Mouse (Mus musculus) adrenal gland, adult 8-10 months (tissue): Measurements from ENCODE around the gene Rpl26. TPM values are rescaled to one million over a fixed set of nuclear protein-coding genes. Genes with fewer than 3 reads are reported as not detected.
"Not testable (repeated sequence)": the region's sequence is repeated elsewhere in the genome, so short reads cannot be mapped to it uniquely, and the experiment has no call there.

Experiments
- DNase-seq: peaks from one replicate; pipeline ENCODE4 v3.0.0; 2022
- total RNA-seq, 4 experiments: library from RNA; stranded (reverse); gene quantifications; 2 replicates each; pipeline ENCODE4 v1.2.4; 2022

Gene Rpl26
- total RNA-seq, 4 experiments from 2014 or later, result 1,214 to 1,402 (median 1,307) TPM

DNA sequence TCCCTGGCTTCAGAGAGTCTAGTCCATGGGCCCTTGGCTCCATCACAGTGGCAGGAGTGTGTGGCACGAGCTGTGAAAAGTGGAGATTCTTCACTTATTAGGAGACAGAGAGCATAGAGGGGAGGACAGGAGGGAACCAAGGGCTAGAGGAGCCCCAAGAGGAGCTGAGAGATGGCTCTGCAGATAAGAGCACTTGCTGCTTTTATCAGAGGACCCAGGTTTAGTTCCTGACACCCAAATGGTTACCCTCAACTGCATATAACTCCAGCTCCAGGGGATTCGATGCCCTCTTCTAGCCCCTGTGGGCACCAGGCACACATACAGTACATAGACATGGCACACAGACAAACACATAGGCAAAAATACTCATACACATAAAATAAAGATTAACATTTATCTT, 23.4 kb downstream of the Rpl26 start:
- no peak for DNase-seq

DNA sequence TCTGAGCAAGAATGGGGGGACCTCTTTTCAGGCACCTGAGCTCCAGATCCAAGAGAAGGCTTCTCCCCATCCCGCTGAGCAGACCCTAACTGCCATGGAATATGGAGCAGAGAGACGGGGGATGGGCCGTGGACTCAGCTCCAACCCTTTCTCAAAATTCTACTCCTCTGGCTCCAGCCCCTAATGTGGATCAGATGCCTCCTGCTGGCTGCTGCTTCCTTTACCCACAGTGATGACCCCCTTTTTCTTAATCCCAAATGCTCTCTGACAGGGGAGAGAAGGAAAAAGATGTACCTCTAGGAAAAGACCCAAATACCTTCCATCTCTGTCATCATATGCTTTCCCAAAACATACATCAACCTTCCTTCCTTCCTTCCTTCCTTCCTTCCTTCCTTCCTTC, 25.6 kb downstream of the Rpl26 start, which contains the start of gene Odf4:
Odf4 (minus strand) TSS at position 101 of the 400 bp plus-strand sequence.
- no peak for DNase-seq

- no peak for DNase-seq
Observed at GRCm38 (mm10) chr11:68929947-68930346, 28.6 kb downstream of the Rpl26 start.

DNA sequence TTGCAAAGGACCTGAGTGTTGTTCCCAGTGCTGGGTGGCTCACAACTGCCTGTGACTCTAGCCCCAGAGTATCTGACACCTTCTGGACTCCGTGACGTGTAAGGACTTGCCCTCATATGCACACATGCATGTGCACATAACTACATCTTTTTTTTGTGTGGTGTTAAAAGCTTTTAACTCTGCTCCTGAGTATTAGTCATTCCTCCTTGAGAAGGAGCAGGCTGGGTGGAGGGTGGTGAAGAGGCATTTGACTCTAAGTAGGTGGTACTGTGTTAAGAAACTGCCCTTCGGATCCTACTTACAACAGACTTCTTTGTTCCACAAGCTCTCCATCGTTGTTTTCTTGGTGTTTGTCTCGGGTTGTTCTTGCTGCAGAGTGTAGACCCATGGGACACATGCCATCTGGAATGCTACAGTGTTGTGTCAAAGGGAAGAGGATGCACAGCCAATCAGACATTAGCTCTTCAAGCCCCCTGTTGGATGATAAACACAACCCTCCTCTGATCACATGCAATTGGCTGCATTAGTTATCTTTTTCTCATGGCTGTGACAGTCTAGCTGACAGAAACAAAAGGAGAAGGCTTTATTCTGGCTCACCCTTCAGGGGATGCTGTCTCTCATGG, 32.6 kb downstream of the Rpl26 start:
- no peak for DNase-seq

GRCm38 (mm10) chr11:68936951-68937350, 35.6 kb downstream of the Rpl26 start:
- not testable (repeated sequence) for DNase-seq

DNA sequence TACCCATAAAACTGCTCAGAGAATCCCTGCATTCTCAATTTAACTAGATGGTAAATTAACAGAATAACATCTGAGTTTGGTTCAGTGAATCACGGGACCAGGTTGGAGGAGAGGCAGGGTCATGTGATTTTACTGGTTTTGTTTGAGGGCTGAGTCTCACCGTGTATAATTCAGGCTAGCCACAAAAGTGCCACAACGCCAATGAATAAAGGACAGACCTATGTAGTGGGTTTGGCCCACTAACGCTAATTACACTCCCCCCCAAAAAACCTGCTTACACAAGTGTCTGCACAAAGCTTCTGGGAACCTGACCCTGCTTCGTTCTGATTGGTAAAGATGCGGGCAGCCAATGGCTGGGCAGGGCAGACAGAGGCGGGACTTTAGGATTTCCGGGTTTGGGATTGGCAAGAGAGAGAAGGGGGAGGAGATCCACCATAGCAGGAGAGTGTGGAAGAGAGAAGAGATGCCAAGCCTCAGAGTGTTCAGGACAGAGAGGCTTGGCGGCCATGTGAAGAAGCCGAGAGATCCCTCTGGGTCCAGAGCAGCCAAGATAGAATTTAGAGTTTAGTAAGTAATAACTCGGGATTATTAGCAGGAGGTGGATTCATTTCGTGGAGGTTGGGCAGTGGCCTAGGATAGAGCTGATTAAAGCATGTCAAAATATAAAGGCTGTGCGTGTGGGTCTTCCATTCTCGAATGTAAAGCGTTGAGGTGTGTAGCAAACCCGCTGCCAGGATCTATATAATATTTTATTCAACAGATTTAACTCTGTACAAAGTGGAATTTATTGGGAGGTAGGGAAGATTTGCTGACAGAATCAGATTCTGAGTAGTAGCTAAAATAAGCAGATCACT, 38.3 kb downstream of the Rpl26 start:
- peak; percentile 87 for DNase-seq

- no peak for DNase-seq
Observed at GRCm38 (mm10) chr11:68940516-68940915, 39.1 kb downstream of the Rpl26 start.

- no peak for DNase-seq
Observed at GRCm38 (mm10) chr11:68942731-68943130, 41.3 kb downstream of the Rpl26 start.

DNA sequence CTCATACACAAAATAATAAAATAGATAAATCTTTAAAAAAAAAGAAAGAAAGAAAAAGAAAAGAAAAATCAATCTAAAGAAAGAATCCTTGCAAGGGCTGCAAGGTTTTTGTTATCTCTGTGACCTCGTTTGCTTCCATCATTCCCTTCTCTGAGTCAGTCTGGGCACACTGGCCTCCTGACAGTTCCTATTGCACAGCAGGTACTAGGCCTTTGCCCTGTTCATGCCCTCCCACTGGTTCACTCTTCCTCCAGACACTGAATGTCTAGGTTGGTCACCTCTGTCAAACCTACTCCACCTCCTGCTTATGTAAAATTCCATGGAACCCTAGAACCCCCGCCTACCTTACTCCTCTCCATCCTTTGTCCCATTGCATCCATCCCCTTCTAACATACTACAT, 43.9 kb downstream of the Rpl26 start:
- no peak for DNase-seq

GRCm38 (mm10) chr11:68946001-68946400, 44.6 kb downstream of the Rpl26 start:
- no peak for DNase-seq

GRCm38 (mm10) chr11:68946806-68947440, 45.5 kb downstream of the Rpl26 start:
- DNase-seq, result no peak

DNA sequence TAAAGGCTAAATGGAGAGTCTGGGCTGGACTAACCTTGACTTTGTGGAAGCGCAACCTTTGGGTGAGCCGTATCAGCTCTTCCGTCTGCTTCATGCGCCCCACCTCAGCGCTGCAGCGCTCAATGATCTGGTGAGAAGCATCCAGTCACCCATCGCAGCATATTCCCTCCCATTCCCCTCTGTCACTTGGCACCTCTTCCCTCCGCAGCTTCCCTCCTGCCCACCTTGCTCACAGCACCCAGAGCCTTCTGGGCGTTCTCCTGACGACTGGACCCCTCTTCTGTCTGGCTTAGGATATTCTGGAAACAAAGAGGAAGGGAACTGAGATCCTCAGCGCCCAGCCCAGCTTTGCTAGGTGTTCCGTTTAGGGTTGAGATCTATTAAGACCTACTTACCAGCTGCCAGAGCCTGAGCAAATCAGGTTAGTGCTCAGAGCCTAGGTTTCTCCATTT, 46.2 kb downstream of the Rpl26 start:
- no peak for DNase-seq

DNA sequence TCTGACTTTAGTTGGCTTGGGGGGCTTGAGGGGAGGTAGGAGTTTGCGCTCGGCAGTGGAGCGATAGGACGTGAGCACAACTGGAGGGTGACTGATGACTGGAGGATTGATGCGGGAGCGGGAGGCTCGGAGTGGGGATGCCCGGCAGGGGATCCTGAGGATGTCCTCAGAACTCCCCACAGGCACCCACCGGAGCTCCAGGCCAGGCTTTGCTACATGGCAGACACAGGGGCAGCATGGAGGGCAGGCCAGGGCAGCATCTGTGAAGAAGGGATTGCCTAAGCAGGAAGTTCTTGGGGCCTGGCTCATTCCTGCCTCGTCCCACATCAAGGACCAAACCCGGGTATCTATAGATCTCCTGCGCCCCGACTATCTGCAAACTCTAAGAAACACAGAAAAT, 52.5 kb downstream of the Rpl26 start:
- no peak for DNase-seq

GRCm38 (mm10) chr11:68954408-68954807, 53.0 kb downstream of the Rpl26 start:
- DNase-seq, result no peak

GRCm38 (mm10) chr11:68955473-68955872, 54.1 kb downstream of the Rpl26 start:
- no peak for DNase-seq

DNA sequence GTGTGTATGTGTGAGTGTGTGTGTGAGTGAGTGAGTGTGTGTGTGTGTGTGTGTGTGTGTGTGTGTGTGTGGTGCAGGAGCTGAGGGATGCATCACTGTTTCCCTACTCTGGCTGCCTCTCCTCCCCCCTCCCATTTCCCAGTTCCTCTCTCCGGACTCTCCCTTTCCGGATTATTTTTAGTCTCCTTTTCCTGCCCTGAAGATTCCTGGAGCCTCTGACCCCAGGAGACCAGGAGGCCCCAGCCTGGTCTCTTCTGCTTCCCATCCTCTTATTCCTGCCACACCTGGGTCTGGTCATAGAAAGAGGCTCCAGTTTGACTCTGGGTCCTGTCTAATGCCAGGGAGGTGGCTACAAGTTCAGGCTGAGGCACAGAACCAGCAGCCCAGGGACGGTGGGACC, 54.7 kb downstream of the Rpl26 start:
- DNase-seq, result no peak

Other genes with a start within 250 kb of the Rpl26 start
- 10 to 100 TPM; 42.2 to 60.3 (median 49.1) TPM for gene Myh10, start 210.0 kb upstream of the Rpl26 start, total RNA-seq
- 10 to 100 TPM; 59.5 to 79.4 (median 68.0) TPM for gene Ndel1, start 29.7 kb upstream of the Rpl26 start, total RNA-seq
- under 1 TPM in 3 of 4 experiments, not detected in 1; 0.08 to 0.21 (median 0.09) TPM for gene Rnf222, start 13.0 kb upstream of the Rpl26 start, total RNA-seq
- 1 to 10 TPM in 1 of 4 experiments, under 1 TPM in 2, not detected in 1; 0.35 to 1.7 (median 0.78) TPM for gene Odf4, start 25.5 kb downstream of the Rpl26 start, total RNA-seq
- 10 to 100 TPM; 15.5 to 32.7 (median 24.5) TPM for gene Arhgef15, start 55.9 kb downstream of the Rpl26 start, total RNA-seq
- gene Slc25a35, start 66.5 kb downstream of the Rpl26 start, total RNA-seq, result 10 to 100 TPM; 14.7 to 35.0 (median 28.1) TPM
- gene Rangrf, start 73.6 kb downstream of the Rpl26 start, total RNA-seq, result 10 to 100 TPM; 21.0 to 27.9 (median 23.6) TPM
- gene Pfas, start 106.9 kb downstream of the Rpl26 start, total RNA-seq, result 10 to 100 TPM; 33.9 to 48.4 (median 40.5) TPM
- gene Ctc1, start 114.3 kb downstream of the Rpl26 start, total RNA-seq, result 10 to 100 TPM; 30.7 to 46.1 (median 39.2) TPM
- gene Aurkb, start 144.1 kb downstream of the Rpl26 start, total RNA-seq, result 1 to 10 TPM; 1.7 to 2.9 (median 2.3) TPM
- 10 to 100 TPM; 29.8 to 33.9 (median 31.5) TPM for gene Borcs6, start 158.1 kb downstream of the Rpl26 start, total RNA-seq
- 10 to 100 TPM; 13.1 to 28.3 (median 19.4) TPM for gene Tmem107, start 169.2 kb downstream of the Rpl26 start, total RNA-seq
- gene Vamp2, start 186.9 kb downstream of the Rpl26 start, total RNA-seq, result 100 to 1,000 TPM; 118 to 221 (median 178) TPM
- 100 to 1,000 TPM in 1 of 4 experiments, 10 to 100 TPM in 3; 30.0 to 119 (median 51.6) TPM for gene Per1, start 193.6 kb downstream of the Rpl26 start, total RNA-seq
- gene Hes7, start 218.8 kb downstream of the Rpl26 start, total RNA-seq, result under 1 TPM in 2 of 4 experiments, not detected in 2; 0.18 to 0.22 TPM
- gene 9130213A22Rik, start 221.0 kb downstream of the Rpl26 start, total RNA-seq, result under 1 TPM; 0.26 to 0.95 (median 0.84) TPM
- 1 to 10 TPM in 3 of 4 experiments, under 1 TPM in 1; 0.87 to 2.2 (median 1.7) TPM for gene Aloxe3, start 224.3 kb downstream of the Rpl26 start, total RNA-seq